Mouse (Mus musculus) small intestine, adult 2 months (tissue): ENCODE data around the gene Olfr1352.
"Not testable (repeated sequence)": the region's sequence is repeated elsewhere in the genome, so short reads cannot be mapped to it uniquely, and the experiment has no call there.

Source experiments
- CTCF ChIP-seq: fragments of 200-500 bp; IDR thresholded peaks from 2 replicates; pipeline ENCODE4 v1.5.1; 2012; ENCODE audit warnings: low read depth, mild to moderate bottlenecking, control low read depth, inconsistent platforms, low read length, moderate library complexity, mixed read lengths; ENCODE audit not compliant: insufficient replicate concordance, insufficient read length; ENCODE audit errors: extremely low read depth
- POLR2A ChIP-seq: fragments of 200-500 bp; IDR thresholded peaks from 2 replicates; pipeline ENCODE4 v1.6.1; 2012; ENCODE audit warnings: low read depth, mild to moderate bottlenecking, control low read depth, inconsistent platforms, low read length, moderate library complexity

- not testable (repeated sequence) for TF ChIP-seq CTCF, POLR2A
Measured at GRCm38 (mm10) chr10:78950336-78950735, 30.5 kb upstream of the Olfr1352 start, which contains the start of gene Olfr8.
